Mouse (Mus musculus) liver, embryonic 15.5 days (tissue): Measurements from ENCODE around the gene Hist1h2bq. TPM values are rescaled to one million over a fixed set of nuclear protein-coding genes. Genes with fewer than 3 reads are reported as not detected.

Experiments
- ATAC-seq: fragments of 200-750 bp; cut with Nextera tagmentation; 2 replicates; pipeline ENCODE4 v1.8.0; 2017; ENCODE audit warnings: moderate number of reproducible peaks, mild to moderate bottlenecking, moderate library complexity; ENCODE audit not compliant: insufficient read depth
- H3K27ac ChIP-seq: fragments of 300-500 bp; sonication (generic); replicated peaks from 2 replicates; pipeline ENCODE4 v1.5.1; 2015; ENCODE audit warnings: mild to moderate bottlenecking, inconsistent platforms
- H3K27me3 ChIP-seq: fragments of 300-500 bp; sonication (generic); 2 replicates; pipeline ENCODE4 v1.6.1; 2015; ENCODE audit warnings: mild to moderate bottlenecking, inconsistent platforms
- H3K36me3 ChIP-seq: fragments of 300-500 bp; sonication (generic); replicated peaks from 2 replicates; pipeline ENCODE4 v1.6.1; 2015; ENCODE audit warnings: moderate library complexity, mild to moderate bottlenecking, inconsistent platforms
- H3K4me1 ChIP-seq: fragments of 300-500 bp; sonication (generic); replicated peaks from 2 replicates; pipeline ENCODE4 v1.6.1; 2015; ENCODE audit warnings: inconsistent platforms
- H3K4me2 ChIP-seq: fragments of 300-500 bp; sonication (generic); 2 replicates; pipeline ENCODE4 v1.6.1; 2015; ENCODE audit warnings: moderate library complexity, mild to moderate bottlenecking, inconsistent platforms
- H3K4me3 ChIP-seq: fragments of 300-500 bp; sonication (generic); replicated peaks from 2 replicates; pipeline ENCODE4 v1.5.1; 2015; ENCODE audit warnings: mild to moderate bottlenecking, inconsistent platforms
- H3K9ac ChIP-seq: fragments of 300-500 bp; sonication (generic); 2 replicates; pipeline ENCODE4 v1.6.1; 2015; ENCODE audit warnings: moderate library complexity, mild to moderate bottlenecking, inconsistent platforms
- H3K9me3 ChIP-seq: fragments of 300-500 bp; sonication (generic); replicated peaks from 2 replicates; pipeline ENCODE4 v1.6.1; 2016; ENCODE audit warnings: inconsistent platforms
- WGBS: fragments of 180-500 bp; shearing (Covaris S2); methylation state at CpG from one replicate; pipeline ENCODE4 v1.1.7; 2015; ENCODE audit warnings: mixed read lengths; ENCODE audit not compliant: insufficient replicate concordance; 5-methylcytosine and 5-hydroxymethylcytosine counted together
- microRNA-seq: library from miRNA; unstranded; fragments of <30 nt; microRNA quantifications from one replicate; pipeline ENCODE4, GENCODE M21; 2016
- polyA plus RNA-seq: library from polyadenylated mRNA; unstranded; fragments of >200 nt; fragmentation: Nextera tagmentation; extraction: Ambion mirVana; gene quantifications from 2 replicates; pipeline ENCODE4 v1.2.1, GENCODE M21; 2015

The Hist1h2bq gene
- polyA plus RNA-seq, 1 experiment from 2014 or later, result 27.6 TPM

DNA sequence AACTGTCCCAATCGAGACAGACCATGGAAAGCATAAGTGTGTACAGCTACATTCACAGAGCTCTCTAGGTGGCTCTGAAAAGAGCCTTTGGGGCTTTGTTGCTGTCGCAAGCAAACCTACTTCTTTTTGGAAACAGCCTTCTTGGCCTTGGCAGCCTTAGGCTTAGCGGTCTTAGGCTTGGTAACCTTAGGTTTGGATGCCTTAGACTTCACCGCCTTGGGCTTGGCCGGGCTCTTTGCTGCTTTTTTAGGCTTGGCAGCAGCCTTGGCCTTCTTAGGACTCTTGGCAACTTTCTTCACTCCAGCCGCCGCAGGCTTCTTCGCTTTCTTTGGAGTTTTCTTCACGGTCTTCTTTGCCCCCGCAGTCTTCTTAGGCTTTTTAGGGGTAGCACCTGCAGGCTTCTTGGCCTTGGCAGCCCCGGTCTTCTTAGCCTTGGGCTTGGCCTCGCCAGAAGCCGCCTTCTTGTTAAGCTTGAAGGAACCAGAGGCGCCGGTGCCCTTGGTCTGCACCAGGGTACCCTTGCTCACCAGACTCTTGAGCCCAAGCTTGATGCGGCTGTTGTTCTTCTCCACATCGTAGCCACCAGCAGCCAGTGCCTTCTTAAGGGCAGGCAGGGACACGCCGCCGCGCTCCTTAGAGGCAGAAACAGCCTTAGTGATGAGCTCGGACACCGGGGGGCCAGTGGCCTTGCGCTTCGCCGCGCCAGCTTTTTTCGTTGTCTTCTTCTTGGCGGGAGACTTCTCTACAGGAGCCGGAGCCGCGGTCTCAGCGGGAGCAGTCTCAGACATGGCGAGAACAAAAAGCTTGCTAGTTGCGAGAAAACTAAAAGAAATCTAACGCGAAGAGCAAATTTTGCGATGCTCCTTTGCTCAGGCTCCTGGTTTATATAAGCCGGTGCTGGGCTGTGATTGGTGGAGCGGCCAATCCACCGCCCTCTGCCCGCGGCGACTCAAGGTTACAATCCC, 29.9 kb downstream of the Hist1h2bq start, which contains the start of gene Hist1h1b:
Gene Hist1h1b (minus strand): TSS at position 859 of the 965 bp plus-strand sequence.
- peak within 1 kb of the TSS; percentile 66 for H3K4me3 ChIP-seq
- peak within 1 kb of the TSS; percentile 79 for H3K4me2 ChIP-seq
- H3K4me1 ChIP-seq, result peaks cover 65% of the 10 kb centered on the region
- no peaks in the 10 kb centered on the region for H3K27me3 ChIP-seq
- H3K27ac ChIP-seq, result peak within 1 kb of the TSS; percentile 100
- H3K36me3 ChIP-seq, result 0 out of 2 replicates have a peak, but pooled peaks cover under 1% of the 10 kb centered on the region
- peak; percentile 48 for ATAC-seq
- H3K9ac ChIP-seq, result peak within 1 kb of the TSS; percentile 81
- WGBS, result under 1% methylated on average over 44 of the region's 44 CpGs
- H3K9me3 ChIP-seq, result no peaks in the 10 kb centered on the region

DNA sequence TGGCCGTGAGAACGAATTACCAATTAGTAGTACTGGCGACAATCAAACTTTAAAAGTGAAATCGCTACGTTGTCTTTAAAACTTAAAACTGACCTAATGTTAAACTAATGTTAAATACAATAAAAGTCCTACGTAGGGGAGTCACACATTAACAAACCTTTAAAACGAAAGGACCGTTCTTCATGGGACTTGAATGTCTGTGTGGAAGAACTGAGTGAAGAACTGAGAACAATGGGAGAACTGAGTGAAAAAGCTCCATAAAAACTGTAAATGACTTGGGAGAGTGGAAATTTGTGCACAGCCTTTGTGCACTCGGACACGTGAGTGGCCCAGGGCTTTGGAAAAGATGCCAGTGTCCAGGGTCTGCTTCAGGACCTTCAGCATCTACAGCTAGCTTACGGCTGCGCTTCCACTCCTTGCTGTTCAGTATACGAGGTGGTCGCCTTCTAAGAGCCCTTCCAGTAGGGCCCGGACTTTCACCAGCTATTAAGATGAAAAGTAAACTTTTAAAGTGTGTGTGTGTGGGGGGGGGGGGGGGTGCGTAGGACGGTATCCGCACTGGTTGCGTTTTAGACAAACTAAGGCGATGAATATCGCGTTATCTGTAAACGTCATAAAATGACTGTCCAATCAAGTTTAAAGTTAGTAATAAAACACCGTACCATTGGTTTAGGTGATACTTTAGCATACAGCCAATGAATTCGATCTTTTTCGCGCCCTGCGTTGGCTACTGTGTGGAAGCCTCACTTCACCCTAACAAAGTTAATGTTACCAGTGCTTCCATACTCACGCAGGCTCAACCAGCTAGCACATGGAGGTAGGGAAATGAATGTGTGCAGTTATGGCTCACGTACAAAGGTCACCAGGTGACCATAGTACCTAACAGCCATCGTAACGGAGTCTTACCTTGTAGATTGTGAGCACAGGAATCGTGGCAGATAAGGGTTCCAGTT, 30.9 kb downstream of the Hist1h2bq start:
- 5% methylated on average over 33 of the region's 33 CpGs for WGBS
- Histone ChIP-seq H3K4me3 (peak overlapping the region; percentile 66), H3K4me1 (peaks cover 58% of the 10 kb centered on the region), H3K9ac (peak overlapping the region; percentile 81), H3K9me3 (no peaks in the 10 kb centered on the region), H3K27me3 (no peaks in the 10 kb centered on the region), H3K36me3 (peaks cover 6% of the 10 kb centered on the region), H3K4me2 (peak overlapping the region; percentile 79), H3K27ac (peak overlapping the region; percentile 100)
- ATAC-seq, result peak; percentile 65

Small RNA genes lying within 50 kb of the gene (microRNA-seq; reads per million reads assigned to microRNA genes)
- gene Gm19658 (not detected), gene Gm44346 (1.0 reads per million), gene Gm44466 (not detected)

Other genes starting within 250 kb of the Hist1h2bq start
- not detected in 2 replicates for gene Olfr1364, start 228.4 kb downstream of the Hist1h2bq start, polyA plus RNA-seq
- gene Olfr1362, start 196.2 kb downstream of the Hist1h2bq start, polyA plus RNA-seq, result not detected in 2 replicates
- gene Olfr11, start 167.7 kb downstream of the Hist1h2bq start, polyA plus RNA-seq, result not detected in 2 replicates
- gene Olfr1361, start 146.8 kb downstream of the Hist1h2bq start, polyA plus RNA-seq, result not detected in 2 replicates
- not detected in 2 replicates for gene Olfr1360, start 132.8 kb downstream of the Hist1h2bq start, polyA plus RNA-seq
- gene Olfr1359, start 112.1 kb downstream of the Hist1h2bq start, polyA plus RNA-seq, result not detected in 2 replicates
- 3.2 and 3.4 TPM in 2 replicates for gene Hist1h2bl, start 94.1 kb downstream of the Hist1h2bq start, polyA plus RNA-seq
- gene Hist1h2ai, start 93.8 kb downstream of the Hist1h2bq start, polyA plus RNA-seq, result 6.7 and 19.9 TPM in 2 replicates
- 4.3 and 10.4 TPM in 2 replicates for gene Hist1h3h, start 92.5 kb downstream of the Hist1h2bq start, polyA plus RNA-seq
- gene Hist1h2bm, start 88.2 kb downstream of the Hist1h2bq start, polyA plus RNA-seq, result 7.6 and 8.8 TPM in 2 replicates
- gene Hist1h4j, start 75.1 kb downstream of the Hist1h2bq start, polyA plus RNA-seq, result 0.86 and 0.88 TPM in 2 replicates
- 4.0 and 6.0 TPM in 2 replicates for gene Hist1h4k, start 59.7 kb downstream of the Hist1h2bq start, polyA plus RNA-seq
- 40.7 and 47.8 TPM in 2 replicates for gene Hist1h2ak, start 56.4 kb downstream of the Hist1h2bq start, polyA plus RNA-seq
- 7.6 and 11.2 TPM in 2 replicates for gene Hist1h2bn, start 56.1 kb downstream of the Hist1h2bq start, polyA plus RNA-seq
- gene Hist1h1b, start 29.6 kb downstream of the Hist1h2bq start, polyA plus RNA-seq, result 32.9 and 34.2 TPM in 2 replicates
- 144 and 178 TPM in 2 replicates for gene Hist1h3i, start 26.8 kb downstream of the Hist1h2bq start, polyA plus RNA-seq
- gene Hist1h2an, start 23.0 kb downstream of the Hist1h2bq start, polyA plus RNA-seq, result 10.9 and 14.7 TPM in 2 replicates
- 5.4 and 6.8 TPM in 2 replicates for gene Hist1h2bp, start 22.7 kb downstream of the Hist1h2bq start, polyA plus RNA-seq
- gene Hist1h2ao, start 268 bp upstream of the Hist1h2bq start, polyA plus RNA-seq, result 1.1 TPM in 1 of 2 replicates, not detected in the other
- not detected in 2 replicates for gene Hist1h4m, start 1.5 kb upstream of the Hist1h2bq start, polyA plus RNA-seq
- gene Hist1h4n, start 22.0 kb upstream of the Hist1h2bq start, polyA plus RNA-seq, result 26.6 and 33.7 TPM in 2 replicates
- 3,475 and 4,316 TPM in 2 replicates for gene Hist1h2ap, start 23.3 kb upstream of the Hist1h2bq start, polyA plus RNA-seq
- 25.5 and 29.5 TPM in 2 replicates for gene Hist1h2br, start 23.5 kb upstream of the Hist1h2bq start, polyA plus RNA-seq
- gene Zfp184, start 134.9 kb upstream of the Hist1h2bq start, polyA plus RNA-seq, result 0.59 and 0.71 TPM in 2 replicates
- not detected in 2 replicates for gene Pom121l2, start 171.0 kb upstream of the Hist1h2bq start, polyA plus RNA-seq
- gene Prss16, start 199.5 kb upstream of the Hist1h2bq start, polyA plus RNA-seq, result 0.62 and 1.0 TPM in 2 replicates
- 9.5 and 11.4 TPM in 2 replicates for gene Hist1h2ah, start 225.4 kb upstream of the Hist1h2bq start, polyA plus RNA-seq
- 4.4 and 5.4 TPM in 2 replicates for gene Hist1h2bk, start 225.7 kb upstream of the Hist1h2bq start, polyA plus RNA-seq
- 40.8 and 42.0 TPM in 2 replicates for gene Hist1h4i, start 231.2 kb upstream of the Hist1h2bq start, polyA plus RNA-seq
- 13.0 and 22.6 TPM in 2 replicates for gene Hist1h2ag, start 232.7 kb upstream of the Hist1h2bq start, polyA plus RNA-seq
- 17.5 and 18.4 TPM in 2 replicates for gene Hist1h2bj, start 233.0 kb upstream of the Hist1h2bq start, polyA plus RNA-seq